In genomic region chr8:117344899-117345298, GRCm38 (mm10) we compare ENCODE assay signal across 26 mouse cellular contexts.
DNase-seq lines count a peak whose midpoint lies in the region; ATAC-seq and TF ChIP-seq lines count a peak whose summit lies in the region.
"Had no signal": no experiment of that assay in that cellular context is flagged by ENCODE, and none has a peak within 500 bp of the region (broad histone marks: within the 10 kb centered on the region; RNA-seq: fewer than 3 reads in every experiment).

No protein-coding gene starts in this region.

- H3K36me3 ChIP-seq in liver, postnatal 0 days (replicated peaks; ENCODE audit: insufficient read depth, low read length) = no peaks in the 10 kb centered on the region
- H3K36me3 ChIP-seq in liver, embryonic 11.5 days (ENCODE audit: control insufficient read depth, insufficient read depth, low read length) = no peaks in the 10 kb centered on the region
- H3K36me3 ChIP-seq in E14TG2a.4 (ENCODE audit: insufficient read depth, low read length) = peaks cover 11% of the 10 kb centered on the region; the same call in 1 of the 2 replicates
- no peaks in the 10 kb centered on the region for H3K36me3 ChIP-seq in stomach, postnatal 0 days (ENCODE audit: control insufficient read depth, insufficient read depth, low read length)
- H3K36me3 ChIP-seq: embryonic facial prominence, embryonic 15.5 days; heart, embryonic 10.5 days; hindbrain, embryonic 12.5 days had no signal

- TF ChIP-seq EP300 in liver, postnatal 0 days (IDR thresholded peaks at IDR 0.05; ENCODE audit: low read depth) = no peak
- TF ChIP-seq EP300 in stomach, postnatal 0 days (optimal IDR thresholded peaks at IDR 0.05) = no peak

- H3K27me3 ChIP-seq in liver, postnatal 0 days (ENCODE audit: insufficient read depth, low read length) = no peaks in the 10 kb centered on the region
- H3K27me3 ChIP-seq in liver, embryonic 11.5 days (replicated peaks; ENCODE audit: control insufficient read depth, insufficient read depth, low read length) = no peaks in the 10 kb centered on the region
- no peaks in the 10 kb centered on the region for H3K27me3 ChIP-seq in E14TG2a.4 (ENCODE audit: insufficient read depth, low read length)
- H3K27me3 ChIP-seq in stomach, postnatal 0 days (ENCODE audit: control insufficient read depth, insufficient read depth, low read length) = no peaks in the 10 kb centered on the region
- H3K27me3 ChIP-seq: embryonic facial prominence, embryonic 15.5 days; hindbrain, embryonic 12.5 days; Patski had no signal

- peaks cover 82% of the 10 kb centered on the region for H3K4me1 ChIP-seq in liver, postnatal 0 days (ENCODE audit: insufficient read depth)
- H3K4me1 ChIP-seq in liver, embryonic 11.5 days (replicated peaks; ENCODE audit: control insufficient read depth, insufficient read depth, low read length) = peaks cover 65% of the 10 kb centered on the region
- peaks cover 88% of the 10 kb centered on the region for H3K4me1 ChIP-seq in E14TG2a.4 (replicated peaks; ENCODE audit: low read depth, low read length)
- H3K4me1 ChIP-seq in stomach, postnatal 0 days (replicated peaks; ENCODE audit: control insufficient read depth, insufficient read depth) = 0 out of 2 replicates have a peak, but pooled peaks cover 7% of the 10 kb centered on the region

- 38% methylated on average over 11 of the region's 11 CpGs for WGBS in liver, postnatal 0 days (ENCODE audit: insufficient replicate concordance)
- 61% methylated on average over 11 of the region's 11 CpGs for WGBS in liver, embryonic 11.5 days
- 68% methylated on average over 11 of the region's 11 CpGs for WGBS in stomach, postnatal 0 days

- H3K9ac ChIP-seq in liver, postnatal 0 days (replicated peaks) = 0 out of 2 replicates have a peak overlapping the region, but pooled peaks have one; percentile 30
- no peak overlapping the region for H3K9ac ChIP-seq in liver, embryonic 11.5 days (ENCODE audit: low read depth, low read length)
- H3K9ac ChIP-seq in stomach, postnatal 0 days (ENCODE audit: low read length) = no peak overlapping the region
- H3K9ac ChIP-seq: embryonic facial prominence, embryonic 15.5 days; hindbrain, embryonic 12.5 days had no signal

- ATAC-seq in frontal cortex, adult (ENCODE audit: low TSS enrichment) = peak; percentile 48
- no peak for ATAC-seq in liver, postnatal 0 days
- ATAC-seq in liver, embryonic 11.5 days (replicated peaks; ENCODE audit: low FRiP score) = no peak
- no peak for ATAC-seq in stomach, postnatal 0 days (ENCODE audit: low FRiP score, low TSS enrichment)
- ATAC-seq: activated CD4-positive, CD25-positive, alpha-beta regulatory T cell, adult 4 months; forebrain, embryonic 14.5 days; hindbrain, embryonic 16.5 days; Patski had no signal

- H3K27ac ChIP-seq in liver, postnatal 0 days (ENCODE audit: low read depth) = peak overlapping the region; percentile 80
- H3K27ac ChIP-seq in liver, embryonic 11.5 days (ENCODE audit: low read depth, low read length) = no peak overlapping the region
- 0 out of 2 replicates have a peak overlapping the region, but pooled peaks have one; percentile 8 for H3K27ac ChIP-seq in stomach, postnatal 0 days (replicated peaks)
- H3K27ac ChIP-seq: embryonic facial prominence, embryonic 15.5 days; forebrain, embryonic 10.5 days; heart, embryonic 10.5 days; hindbrain, embryonic 12.5 days had no signal

- no peak for DNase-seq in frontal cortex, postnatal 25 days (ENCODE audit: low spot score in 2 of 2)
- no peak for DNase-seq in liver, postnatal 0 days
- DNase-seq in liver, embryonic 11.5 days (ENCODE audit: low spot score) = no peak
- DNase-seq in stomach, postnatal 0 days (ENCODE audit: low spot score) = no peak
- DNase-seq in adrenal gland, adult (ENCODE audit: inconsistent age in 2 of 2, low spot score in 1 of 2) = no peak
- DNase-seq: adrenal gland, adult 2 months; adrenal gland, postnatal 25 days; B cell, adult 2 months; cerebellum, adult 2 months; cerebellum, postnatal 10 days; embryo, embryonic 11 days; gastrocnemius, postnatal 10 days; heart, adult 18-20 months; heart, postnatal 10 days; heart, postnatal 4 days had no signal

- H3K4me3 ChIP-seq in liver, postnatal 0 days (ENCODE audit: low read depth, low read length) = no peak overlapping the region
- no peak overlapping the region for H3K4me3 ChIP-seq in liver, embryonic 11.5 days (ENCODE audit: low read depth, low read length)
- peak overlapping the region; percentile 14; the same call in 1 of the 2 replicates for H3K4me3 ChIP-seq in E14TG2a.4 (replicated peaks; ENCODE audit: low read length)
- no peak overlapping the region for H3K4me3 ChIP-seq in stomach, postnatal 0 days (ENCODE audit: low read depth, low read length)
- H3K4me3 ChIP-seq: embryonic facial prominence, embryonic 15.5 days; erythroblast, embryonic 14.5 days; forebrain, embryonic 10.5 days; heart, embryonic 10.5 days; hindbrain, embryonic 12.5 days had no signal

- no peak for TF ChIP-seq CTCF in liver, postnatal 0 days (IDR thresholded peaks at IDR 0.05; ENCODE audit: low read depth)
- TF ChIP-seq CTCF in E14TG2a.4 (conservative IDR thresholded peaks at IDR 0.05; ENCODE audit: low read length) = no peak
- TF ChIP-seq CTCF in stomach, postnatal 0 days (IDR thresholded peaks at IDR 0.05; ENCODE audit: low read depth) = no peak

- peak overlapping the region; percentile 13; the same call in 1 of the 2 replicates for H3K4me2 ChIP-seq in liver, postnatal 0 days (ENCODE audit: low read depth, low read length)
- H3K4me2 ChIP-seq in liver, embryonic 11.5 days = no peak overlapping the region
- H3K4me2 ChIP-seq in stomach, postnatal 0 days (replicated peaks; ENCODE audit: low read depth) = no peak overlapping the region
- H3K4me2 ChIP-seq: embryonic facial prominence, embryonic 15.5 days; hindbrain, embryonic 12.5 days had no signal

- no peaks in the 10 kb centered on the region for H3K9me3 ChIP-seq in liver, postnatal 0 days (ENCODE audit: low read length)
- no peaks in the 10 kb centered on the region for H3K9me3 ChIP-seq in liver, embryonic 11.5 days (ENCODE audit: control insufficient read depth, low read length)
- H3K9me3 ChIP-seq in E14TG2a.4 (ENCODE audit: low read length) = no peaks in the 10 kb centered on the region
- H3K9me3 ChIP-seq in stomach, postnatal 0 days (ENCODE audit: control insufficient read depth, low read length) = no peaks in the 10 kb centered on the region
- H3K9me3 ChIP-seq: embryonic facial prominence, embryonic 15.5 days; forebrain, embryonic 10.5 days; heart, embryonic 10.5 days; hindbrain, embryonic 12.5 days had no signal
